Mouse (Mus musculus): Measurements from ENCODE around the gene Ntsr2. TPM values are rescaled to one million over a fixed set of nuclear protein-coding genes. Genes with fewer than 3 reads are reported as not detected.
"Not testable (repeated sequence)": the region's sequence is repeated elsewhere in the genome, so short reads cannot be mapped to it uniquely, and the experiment has no call there.

Ntsr2 gene
- polyA plus RNA-seq, 1 experiment from 2014 or later, result not detected

DNA sequence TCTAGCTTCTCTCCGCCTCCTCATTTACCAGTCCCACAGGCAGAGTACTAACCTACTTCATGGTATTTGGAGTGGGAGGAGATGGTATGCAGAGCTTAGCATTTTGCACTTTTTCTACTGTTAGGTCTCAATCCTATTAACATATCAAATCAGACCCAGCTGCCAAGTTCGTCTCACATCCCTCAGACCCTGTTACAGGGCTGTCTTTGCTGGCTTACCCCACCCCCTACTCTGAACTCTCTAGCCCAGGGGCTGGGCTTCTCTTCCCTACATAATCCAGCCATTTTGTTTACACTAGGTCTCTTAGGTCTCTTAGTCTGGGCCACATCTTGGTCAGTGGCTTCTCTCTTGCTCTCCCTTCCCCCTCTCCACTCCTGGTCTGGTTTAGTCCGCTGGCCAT lies 16.0 kb downstream of the Ntsr2 start:
- Histone ChIP-seq H3K9me3 (ENCODE audit: low read depth, low read length) (no peaks in the 10 kb centered on the region), H3K4me1 (ENCODE audit: insufficient read depth) (no peaks in the 10 kb centered on the region), H3K27me3 (ENCODE audit: insufficient read depth, low read length) (no peaks in the 10 kb centered on the region), H3K36me3 (ENCODE audit: insufficient read depth) (no peaks in the 10 kb centered on the region), H3K4me2 (no peak overlapping the region), H3K4me3 (ENCODE audit: low read depth, low read length) (no peak overlapping the region), H3K9ac (no peak overlapping the region), H3K27ac (ENCODE audit: low read depth) (no peak overlapping the region)
- DNase-seq, result no peak
- TF ChIP-seq CTCF (IDR thresholded peaks at IDR 0.05; ENCODE audit: low read depth), result no peak
- WGBS, result 65% methylated on average over 3 of the region's 3 CpGs
- no peak for ATAC-seq (ENCODE audit: insufficient read depth)

DNA sequence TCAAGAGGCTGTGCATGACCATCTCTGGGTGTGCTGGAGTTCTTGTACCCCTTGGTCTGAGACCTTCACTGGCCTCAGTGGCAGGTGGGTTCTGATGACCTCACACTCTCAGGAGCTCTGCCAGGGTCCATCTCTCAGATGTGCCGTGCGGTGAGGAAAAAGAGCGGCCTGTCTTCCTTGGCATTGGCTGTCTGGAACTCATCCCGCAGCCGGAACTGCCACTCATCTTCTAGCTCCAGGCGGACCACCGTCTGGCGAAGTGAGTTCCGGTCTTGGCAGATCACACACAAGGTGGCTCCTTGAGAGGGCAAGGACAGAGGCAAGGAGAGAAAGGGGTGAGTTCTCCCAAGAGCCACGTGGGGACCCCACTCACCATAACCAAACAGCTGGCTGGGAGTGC lies 19.1 kb downstream of the Ntsr2 start:
- ATAC-seq (ENCODE audit: insufficient read depth), result no peak
- Histone ChIP-seq H3K27me3 (ENCODE audit: insufficient read depth, low read length) (no peaks in the 10 kb centered on the region), H3K9me3 (ENCODE audit: low read depth, low read length) (no peaks in the 10 kb centered on the region), H3K4me1 (ENCODE audit: insufficient read depth) (no peaks in the 10 kb centered on the region), H3K4me3 (ENCODE audit: low read depth, low read length) (no peak overlapping the region), H3K27ac (ENCODE audit: low read depth) (no peak overlapping the region), H3K9ac (no peak overlapping the region), H3K36me3 (ENCODE audit: insufficient read depth) (no peaks in the 10 kb centered on the region), H3K4me2 (no peak overlapping the region)
- TF ChIP-seq CTCF (IDR thresholded peaks at IDR 0.05; ENCODE audit: low read depth), result no peak
- DNase-seq, result no peak
- 87% methylated on average over 10 of the region's 10 CpGs for WGBS

DNA sequence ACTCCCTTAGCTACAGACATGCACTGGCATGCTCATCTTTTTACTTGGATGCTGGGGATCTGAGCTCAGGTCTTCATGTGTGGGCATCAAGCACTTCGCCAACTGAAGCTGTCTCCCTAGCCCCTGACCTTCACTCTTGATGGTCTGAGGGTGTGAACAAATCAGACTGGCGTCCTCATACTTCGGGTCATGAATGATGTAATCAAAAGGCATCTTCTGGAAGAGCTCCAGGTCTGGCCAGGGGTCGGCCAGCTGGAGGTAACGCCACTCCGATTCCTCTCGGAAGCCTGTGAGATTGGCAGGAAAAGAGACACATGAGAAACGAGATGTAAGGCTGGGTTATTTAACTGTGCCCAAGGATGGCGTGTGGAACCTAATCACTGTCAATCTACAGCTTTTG lies 37.4 kb downstream of the Ntsr2 start:
- Histone ChIP-seq H3K4me2 (no peak overlapping the region), H3K4me1 (ENCODE audit: insufficient read depth) (no peaks in the 10 kb centered on the region), H3K27me3 (ENCODE audit: insufficient read depth, low read length) (no peaks in the 10 kb centered on the region), H3K9ac (no peak overlapping the region), H3K9me3 (ENCODE audit: low read depth, low read length) (no peaks in the 10 kb centered on the region), H3K36me3 (ENCODE audit: insufficient read depth) (no peaks in the 10 kb centered on the region), H3K27ac (ENCODE audit: low read depth) (no peak overlapping the region), H3K4me3 (ENCODE audit: low read depth, low read length) (no peak overlapping the region)
- 82% methylated on average over 9 of the region's 9 CpGs for WGBS
- ATAC-seq (ENCODE audit: insufficient read depth) (no peak), DNase-seq (no peak)
- no peak for TF ChIP-seq CTCF (IDR thresholded peaks at IDR 0.05; ENCODE audit: low read depth)

DNA sequence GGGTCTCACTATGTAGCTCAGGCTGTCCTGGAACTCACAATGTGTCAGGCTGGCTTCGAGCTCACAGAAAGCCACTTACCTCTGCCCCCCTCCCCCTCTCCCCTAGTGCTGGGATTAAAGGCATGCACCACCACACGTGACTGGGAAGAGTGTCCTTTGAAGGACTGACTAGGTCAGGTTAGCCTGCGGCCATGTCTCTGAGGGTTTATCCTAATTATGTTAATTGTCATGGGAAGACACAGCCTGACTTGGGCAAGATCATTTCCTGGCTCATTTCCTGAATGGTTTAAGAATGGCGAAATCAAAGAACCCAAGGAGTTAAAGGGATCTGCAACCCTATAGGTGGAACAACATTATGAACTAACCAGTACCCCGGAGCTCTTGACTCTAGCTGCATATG lies 41.6 kb downstream of the Ntsr2 start:
- H3K4me3 ChIP-seq (ENCODE audit: low read depth, low read length), result no peak overlapping the region

DNA sequence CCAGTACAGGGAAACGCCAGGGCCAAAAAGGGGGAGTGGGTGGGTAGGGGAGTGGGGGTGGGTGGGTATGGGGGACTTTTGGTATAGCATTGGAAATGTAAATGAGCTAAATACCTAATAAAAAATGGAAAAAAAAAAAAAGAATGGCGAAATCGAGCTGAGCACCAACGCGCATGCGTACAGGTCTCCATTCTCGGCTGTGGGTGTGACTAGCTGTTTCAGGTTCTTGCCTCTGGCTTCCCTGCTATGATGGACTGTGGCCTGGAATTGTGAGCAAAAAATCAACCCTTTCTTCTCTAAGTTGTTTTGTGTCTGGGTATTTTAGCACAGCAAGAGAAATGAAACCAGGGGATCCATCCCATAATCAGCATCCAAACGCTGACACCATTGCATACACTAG lies 42.1 kb downstream of the Ntsr2 start:
- not testable (repeated sequence) for DNase-seq; H3K27me3 ChIP-seq (ENCODE audit: insufficient read depth, low read length); H3K9ac ChIP-seq; H3K9me3 ChIP-seq (ENCODE audit: low read depth, low read length); H3K4me3 ChIP-seq (ENCODE audit: low read depth, low read length); H3K36me3 ChIP-seq (ENCODE audit: insufficient read depth); H3K4me1 ChIP-seq (ENCODE audit: insufficient read depth); H3K4me2 ChIP-seq; ATAC-seq (ENCODE audit: insufficient read depth); H3K27ac ChIP-seq (ENCODE audit: low read depth)
- 97% methylated on average over 7 of the region's 8 CpGs for WGBS

More for the DNA sequence above, 41.6 kb downstream of the Ntsr2 start:
- no peak overlapping the region for H3K27ac ChIP-seq (ENCODE audit: low read depth)
- H3K36me3 ChIP-seq (ENCODE audit: insufficient read depth), result no peaks in the 10 kb centered on the region
- no peak for TF ChIP-seq CTCF (IDR thresholded peaks at IDR 0.05; ENCODE audit: low read depth)
- WGBS, result 68% methylated on average over 5 of the region's 5 CpGs
- no peaks in the 10 kb centered on the region for H3K27me3 ChIP-seq (ENCODE audit: insufficient read depth, low read length)
- H3K9me3 ChIP-seq (ENCODE audit: low read depth, low read length), result no peaks in the 10 kb centered on the region
- ATAC-seq (ENCODE audit: insufficient read depth) (no peak), DNase-seq (no peak)
- H3K9ac ChIP-seq, result no peak overlapping the region
- H3K4me2 ChIP-seq, result no peak overlapping the region
- H3K4me1 ChIP-seq (ENCODE audit: insufficient read depth), result no peaks in the 10 kb centered on the region

DNA sequence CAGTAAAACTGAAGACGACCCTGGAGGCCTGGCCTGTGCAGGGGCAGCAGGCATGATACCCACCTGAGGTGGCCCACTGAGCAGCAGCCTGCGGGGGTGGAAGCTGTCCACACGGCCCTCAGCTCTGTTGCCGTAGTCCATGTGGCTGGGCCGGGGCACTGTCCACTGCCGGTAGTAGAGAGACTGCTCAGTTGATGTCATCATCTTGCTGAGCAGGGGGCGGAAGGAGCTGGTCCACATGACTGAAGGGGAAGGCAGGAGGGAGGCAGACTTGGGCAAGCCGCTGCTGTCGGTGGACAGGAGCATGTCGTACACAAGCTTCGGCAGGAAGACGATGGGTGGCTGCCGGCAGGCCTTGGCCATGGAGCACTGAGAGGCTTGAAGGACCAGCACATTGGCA lies 43.0 kb downstream of the Ntsr2 start:
- DNase-seq (no peak), ATAC-seq (ENCODE audit: insufficient read depth) (no peak)
- no peak overlapping the region for H3K4me3 ChIP-seq (ENCODE audit: low read depth, low read length)
- H3K4me2 ChIP-seq, result no peak overlapping the region
- no peak overlapping the region for H3K27ac ChIP-seq (ENCODE audit: low read depth)
- no peaks in the 10 kb centered on the region for H3K36me3 ChIP-seq (ENCODE audit: insufficient read depth)
- no peaks in the 10 kb centered on the region for H3K9me3 ChIP-seq (ENCODE audit: low read depth, low read length)
- no peaks in the 10 kb centered on the region for H3K27me3 ChIP-seq (ENCODE audit: insufficient read depth, low read length)
- no peaks in the 10 kb centered on the region for H3K4me1 ChIP-seq (ENCODE audit: insufficient read depth)
- WGBS, result 82% methylated on average over 13 of the region's 13 CpGs
- H3K9ac ChIP-seq, result no peak overlapping the region
- TF ChIP-seq CTCF (IDR thresholded peaks at IDR 0.05; ENCODE audit: low read depth), result no peak

DNA sequence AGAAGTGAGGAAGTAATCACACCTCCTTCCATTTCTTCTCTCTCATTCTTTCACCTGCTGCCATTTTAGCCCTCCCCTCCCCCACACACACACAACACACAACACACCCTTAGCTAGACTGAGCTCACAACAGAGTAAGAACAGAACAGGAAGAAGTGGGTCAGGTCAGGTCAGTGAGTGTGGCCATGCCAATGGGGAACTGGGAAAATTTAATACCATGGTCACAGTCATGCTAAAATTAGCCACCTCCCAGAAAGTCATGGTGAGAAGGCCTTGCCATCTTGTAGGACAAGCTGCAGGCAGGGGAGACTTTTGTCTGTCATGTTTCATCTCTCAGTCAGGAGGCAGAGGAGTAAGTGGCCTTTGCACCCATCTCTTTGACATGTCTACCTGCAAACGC lies 45.5 kb downstream of the Ntsr2 start:
- H3K9me3 ChIP-seq (ENCODE audit: low read depth, low read length), result no peaks in the 10 kb centered on the region
- H3K36me3 ChIP-seq (ENCODE audit: insufficient read depth), result no peaks in the 10 kb centered on the region
- WGBS, result 91% methylated on average over 1 of the region's 1 CpGs
- no peak for TF ChIP-seq CTCF (IDR thresholded peaks at IDR 0.05; ENCODE audit: low read depth)
- no peak overlapping the region for H3K27ac ChIP-seq (ENCODE audit: low read depth)
- no peak overlapping the region for H3K4me3 ChIP-seq (ENCODE audit: low read depth, low read length)
- no peaks in the 10 kb centered on the region for H3K4me1 ChIP-seq (ENCODE audit: insufficient read depth)
- no peaks in the 10 kb centered on the region for H3K27me3 ChIP-seq (ENCODE audit: insufficient read depth, low read length)
- no peak for DNase-seq
- H3K9ac ChIP-seq, result no peak overlapping the region
- H3K4me2 ChIP-seq, result no peak overlapping the region
- ATAC-seq (ENCODE audit: insufficient read depth), result no peak

Other genes starting within 250 kb of the Ntsr2 start
- gene Lpin1, start 42.4 kb upstream of the Ntsr2 start, polyA plus RNA-seq (2014; fragmentation: Nextera tagmentation; extraction: Ambion mirVana), result 4.0 and 4.6 TPM in 2 replicates
- 3.1 and 4.4 TPM in 2 replicates for gene Greb1, start 147.5 kb downstream of the Ntsr2 start, polyA plus RNA-seq (2014; fragmentation: Nextera tagmentation; extraction: Ambion mirVana)
- 49.0 and 49.8 TPM in 2 replicates for gene E2f6, start 157.6 kb downstream of the Ntsr2 start, polyA plus RNA-seq (2014; fragmentation: Nextera tagmentation; extraction: Ambion mirVana)
- 22.6 and 23.2 TPM in 2 replicates for gene Rock2, start 241.5 kb downstream of the Ntsr2 start, polyA plus RNA-seq (2014; fragmentation: Nextera tagmentation; extraction: Ambion mirVana)